In the genomic region with DNA sequence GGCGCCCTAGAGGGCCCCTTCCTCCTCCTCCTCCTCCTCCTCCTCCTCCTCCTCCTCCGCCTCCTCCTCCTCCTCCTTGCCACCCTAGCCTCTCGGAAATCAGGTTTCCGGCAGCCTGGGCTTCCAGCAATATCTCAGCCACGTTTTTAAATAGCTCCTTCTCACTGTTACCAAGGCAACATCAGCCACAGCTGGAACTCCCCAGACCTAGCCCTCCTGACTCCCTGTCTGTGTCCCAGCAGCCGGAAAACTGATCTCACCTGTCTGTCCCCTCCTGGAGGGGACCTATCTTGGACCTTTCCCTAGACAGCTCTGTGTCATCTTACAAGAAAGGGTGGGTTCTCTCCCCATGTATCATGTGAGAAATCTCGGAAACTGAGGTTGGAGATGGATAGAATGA, we compare ENCODE assay signal across 9 mouse cellular contexts. TPM values are rescaled to one million over a fixed set of nuclear protein-coding genes. Genes with fewer than 3 reads are reported as not detected.
DNase-seq lines count a peak whose midpoint lies in the region; ATAC-seq lines count a peak whose summit lies in the region.
"Had no signal": no experiment of that assay in that cellular context is flagged by ENCODE, and none has a peak within 500 bp of the region (broad histone marks: within the 10 kb centered on the region; RNA-seq: fewer than 3 reads in every experiment).

No protein-coding gene starts in this region.

- peak overlapping the region; percentile 83; the same call in 1 of the 2 replicates for H3K4me3 ChIP-seq in lung, embryonic 16.5 days (ENCODE audit: low read length)
- H3K4me3 ChIP-seq in intestine, embryonic 16.5 days (ENCODE audit: low read length): peak overlapping the region; percentile 79
- H3K4me3 ChIP-seq in neural tube, embryonic 15.5 days (replicated peaks): peak overlapping the region; percentile 65

- H3K9me3 ChIP-seq in lung, embryonic 16.5 days (ENCODE audit: control insufficient read depth, low read length): no peaks in the 10 kb centered on the region
- no peaks in the 10 kb centered on the region for H3K9me3 ChIP-seq in intestine, embryonic 16.5 days (ENCODE audit: control insufficient read depth, low read length)
- H3K9me3 ChIP-seq in neural tube, embryonic 15.5 days (replicated peaks): no peaks in the 10 kb centered on the region

- H3K4me1 ChIP-seq in lung, embryonic 16.5 days (replicated peaks; ENCODE audit: control insufficient read depth, insufficient read depth, low read length): peaks cover 29% of the 10 kb centered on the region
- H3K4me1 ChIP-seq in intestine, embryonic 16.5 days (ENCODE audit: control insufficient read depth, insufficient read depth, low read length): peaks cover 19% of the 10 kb centered on the region
- H3K4me1 ChIP-seq in neural tube, embryonic 15.5 days: peaks cover 32% of the 10 kb centered on the region

- no peak overlapping the region for H3K27ac ChIP-seq in lung, embryonic 16.5 days (ENCODE audit: low read length)
- H3K27ac ChIP-seq in intestine, embryonic 16.5 days (ENCODE audit: low read length): no peak overlapping the region
- H3K27ac ChIP-seq in neural tube, embryonic 15.5 days (replicated peaks): peak overlapping the region; percentile 37; the same call in 1 of the 2 replicates

- H3K27me3 ChIP-seq in lung, embryonic 16.5 days (ENCODE audit: control insufficient read depth, insufficient read depth, low read depth, low read length): no peaks in the 10 kb centered on the region
- no peaks in the 10 kb centered on the region for H3K27me3 ChIP-seq in intestine, embryonic 16.5 days (replicated peaks; ENCODE audit: control insufficient read depth, insufficient read depth, low read length)
- H3K27me3 ChIP-seq in neural tube, embryonic 15.5 days (replicated peaks): no peaks in the 10 kb centered on the region

- no peak for DNase-seq in frontal cortex, postnatal 14 days (ENCODE audit: low spot score in 2 of 2)
- no peak for DNase-seq in lung, postnatal 25 days (ENCODE audit: low spot score)
- no peak for DNase-seq in thymus, postnatal 0 days (ENCODE audit: low spot score)
- DNase-seq in B cell, adult 2 months: no peak
- DNase-seq: gastrocnemius, postnatal 14 days had no signal

- WGBS in lung, embryonic 16.5 days: 17% methylated on average over 4 of the region's 7 CpGs
- 35% methylated on average over 5 of the region's 7 CpGs for WGBS in intestine, embryonic 16.5 days
- WGBS in neural tube, embryonic 15.5 days: 54% methylated on average over 3 of the region's 7 CpGs

- peaks cover 8% of the 10 kb centered on the region; the same call in 1 of the 2 replicates for H3K36me3 ChIP-seq in lung, embryonic 16.5 days (ENCODE audit: control insufficient read depth, insufficient read depth, low read length)
- H3K36me3 ChIP-seq in intestine, embryonic 16.5 days (ENCODE audit: control insufficient read depth, insufficient read depth, low read length): 0 out of 2 replicates have a peak, but pooled peaks cover 3% of the 10 kb centered on the region
- H3K36me3 ChIP-seq in neural tube, embryonic 15.5 days: peaks cover 23% of the 10 kb centered on the region

- H3K4me2 ChIP-seq in lung, embryonic 16.5 days (ENCODE audit: low read depth, low read length): peak overlapping the region; percentile 85
- H3K4me2 ChIP-seq in intestine, embryonic 16.5 days (ENCODE audit: low read depth, low read length): peak overlapping the region; percentile 92
- H3K4me2 ChIP-seq in neural tube, embryonic 15.5 days: peak overlapping the region; percentile 79

- no peak overlapping the region for H3K9ac ChIP-seq in lung, embryonic 16.5 days (ENCODE audit: low read length)
- peak overlapping the region; percentile 30; the same call in 1 of the 2 replicates for H3K9ac ChIP-seq in intestine, embryonic 16.5 days (ENCODE audit: low read depth, low read length)
- no peak overlapping the region for H3K9ac ChIP-seq in neural tube, embryonic 15.5 days (replicated peaks)

- peak; percentile 41; the same call in 1 of the 2 replicates for ATAC-seq in frontal cortex, adult (ENCODE audit: low TSS enrichment)
- ATAC-seq in lung, embryonic 16.5 days (ENCODE audit: low read depth): no peak
- ATAC-seq in intestine, embryonic 16.5 days: no peak
- no peak for ATAC-seq in neural tube, embryonic 15.5 days (ENCODE audit: low FRiP score)

RNA-seq across cellular contexts. Expression of a gene that starts 1.5 kb away (rescaled TPM):
- polyA plus RNA-seq in lung, embryonic 16.5 days (2015; fragmentation: Nextera tagmentation; extraction: Ambion mirVana): 105 and 109 TPM in 2 replicates
- 66.4 and 66.8 TPM in 2 replicates for polyA plus RNA-seq in intestine, embryonic 16.5 days (2015; fragmentation: Nextera tagmentation; extraction: Ambion mirVana)
- polyA plus RNA-seq in neural tube, embryonic 15.5 days (2015; fragmentation: Nextera tagmentation; extraction: Ambion mirVana): 103 and 119 TPM in 2 replicates
- polyA plus RNA-seq in thymus, postnatal 0 days (2015; fragmentation: Nextera tagmentation; extraction: Ambion mirVana): 10.9 and 12.7 TPM in 2 replicates

RNA-seq across cellular contexts. Expression of a gene that starts 15.5 kb away (rescaled TPM):
- 16.1 and 17.6 TPM in 2 replicates for polyA plus RNA-seq in lung, embryonic 16.5 days (2015; fragmentation: Nextera tagmentation; extraction: Ambion mirVana)
- 10.7 and 10.9 TPM in 2 replicates for polyA plus RNA-seq in intestine, embryonic 16.5 days (2015; fragmentation: Nextera tagmentation; extraction: Ambion mirVana)
- 9.3 and 10.1 TPM in 2 replicates for polyA plus RNA-seq in neural tube, embryonic 15.5 days (2015; fragmentation: Nextera tagmentation; extraction: Ambion mirVana)
- 14.1 and 14.3 TPM in 2 replicates for polyA plus RNA-seq in thymus, postnatal 0 days (2015; fragmentation: Nextera tagmentation; extraction: Ambion mirVana)

RNA-seq across cellular contexts. Expression of a gene that starts 35.4 kb away (rescaled TPM):
- 16.6 and 19.1 TPM in 2 replicates for polyA plus RNA-seq in lung, embryonic 16.5 days (2015; fragmentation: Nextera tagmentation; extraction: Ambion mirVana)
- polyA plus RNA-seq in intestine, embryonic 16.5 days (2015; fragmentation: Nextera tagmentation; extraction: Ambion mirVana): 11.6 and 13.4 TPM in 2 replicates
- 13.8 TPM in 2 replicates for polyA plus RNA-seq in neural tube, embryonic 15.5 days (2015; fragmentation: Nextera tagmentation; extraction: Ambion mirVana)
- polyA plus RNA-seq in thymus, postnatal 0 days (2015; fragmentation: Nextera tagmentation; extraction: Ambion mirVana): 19.8 and 20.5 TPM in 2 replicates

RNA-seq across cellular contexts. Expression of a gene that starts 35.4 kb away (rescaled TPM):
- polyA plus RNA-seq in lung, embryonic 16.5 days (2015; fragmentation: Nextera tagmentation; extraction: Ambion mirVana): 52.6 and 54.3 TPM in 2 replicates
- 44.4 and 45.1 TPM in 2 replicates for polyA plus RNA-seq in intestine, embryonic 16.5 days (2015; fragmentation: Nextera tagmentation; extraction: Ambion mirVana)
- 73.4 and 73.9 TPM in 2 replicates for polyA plus RNA-seq in neural tube, embryonic 15.5 days (2015; fragmentation: Nextera tagmentation; extraction: Ambion mirVana)
- polyA plus RNA-seq in thymus, postnatal 0 days (2015; fragmentation: Nextera tagmentation; extraction: Ambion mirVana): 37.5 and 39.5 TPM in 2 replicates

RNA-seq across cellular contexts. Expression of a gene that starts 35.6 kb away (rescaled TPM):
- polyA plus RNA-seq in lung, embryonic 16.5 days (2015; fragmentation: Nextera tagmentation; extraction: Ambion mirVana): 384 and 398 TPM in 2 replicates
- polyA plus RNA-seq in intestine, embryonic 16.5 days (2015; fragmentation: Nextera tagmentation; extraction: Ambion mirVana): 449 and 456 TPM in 2 replicates
- polyA plus RNA-seq in neural tube, embryonic 15.5 days (2015; fragmentation: Nextera tagmentation; extraction: Ambion mirVana): 428 and 436 TPM in 2 replicates
- polyA plus RNA-seq in thymus, postnatal 0 days (2015; fragmentation: Nextera tagmentation; extraction: Ambion mirVana): 528 and 562 TPM in 2 replicates
